Mouse (Mus musculus): ENCODE measurements around the gene Hpse2. TPM values are rescaled to one million over a fixed set of nuclear protein-coding genes. Genes with fewer than 3 reads are reported as not detected.

Gene Hpse2
- polyA plus RNA-seq, 1 experiment from 2014 or later: 1.3 TPM

DNA sequence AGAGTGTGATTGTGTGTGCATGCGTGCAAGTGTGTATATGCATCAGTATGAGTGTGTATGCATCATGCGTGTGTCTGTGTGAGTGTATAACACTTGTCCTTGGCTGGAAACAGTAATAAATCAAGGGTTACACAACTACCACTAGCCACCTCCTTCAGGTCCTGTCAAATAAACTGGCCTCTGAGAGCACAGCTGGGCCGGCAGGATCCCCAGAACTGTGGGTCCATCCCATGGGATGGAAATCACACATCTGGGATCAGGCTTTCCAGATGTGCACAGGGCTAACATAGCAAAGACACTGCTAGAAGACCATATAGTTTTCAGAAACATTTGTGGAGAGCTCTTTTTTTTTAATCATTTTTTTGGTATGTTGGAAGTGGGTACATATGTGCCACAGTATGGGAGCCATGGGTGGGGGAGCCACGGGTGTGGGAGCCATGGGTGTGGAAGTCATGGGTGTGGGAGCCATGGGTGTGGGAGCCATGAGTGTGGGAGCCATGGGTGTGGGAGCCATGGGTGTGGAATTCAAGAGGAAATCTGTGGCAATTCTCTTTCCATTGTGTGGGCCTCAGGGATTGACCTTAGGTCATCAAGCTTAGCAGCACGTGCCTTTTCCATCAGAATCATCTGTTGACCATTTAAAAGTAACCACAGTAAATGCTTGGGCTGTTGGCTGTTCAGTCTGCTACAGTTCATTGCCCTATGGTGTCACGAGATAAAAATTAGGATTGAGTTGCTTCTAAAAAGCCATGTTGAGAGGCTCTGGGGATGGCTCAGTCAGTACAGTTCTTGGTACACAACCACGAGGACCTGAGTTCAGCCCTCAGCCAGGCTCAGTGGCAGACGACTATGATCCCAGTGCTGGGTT is 518.3 kb downstream of the Hpse2 start:
- Histone ChIP-seq H3K36me3 (no peaks in the 10 kb centered on the region), H3K9ac (no peak overlapping the region), H3K4me1 (no peaks in the 10 kb centered on the region), H3K9me3 (replicated peaks) (no peaks in the 10 kb centered on the region), H3K4me2 (replicated peaks) (no peak overlapping the region), H3K4me3 (no peak overlapping the region), H3K27me3 (no peaks in the 10 kb centered on the region), H3K27ac (no peak overlapping the region)
- no peak for ATAC-seq (ENCODE audit: low FRiP score)
- WGBS: 77% methylated on average over 8 of the region's 8 CpGs

DNA sequence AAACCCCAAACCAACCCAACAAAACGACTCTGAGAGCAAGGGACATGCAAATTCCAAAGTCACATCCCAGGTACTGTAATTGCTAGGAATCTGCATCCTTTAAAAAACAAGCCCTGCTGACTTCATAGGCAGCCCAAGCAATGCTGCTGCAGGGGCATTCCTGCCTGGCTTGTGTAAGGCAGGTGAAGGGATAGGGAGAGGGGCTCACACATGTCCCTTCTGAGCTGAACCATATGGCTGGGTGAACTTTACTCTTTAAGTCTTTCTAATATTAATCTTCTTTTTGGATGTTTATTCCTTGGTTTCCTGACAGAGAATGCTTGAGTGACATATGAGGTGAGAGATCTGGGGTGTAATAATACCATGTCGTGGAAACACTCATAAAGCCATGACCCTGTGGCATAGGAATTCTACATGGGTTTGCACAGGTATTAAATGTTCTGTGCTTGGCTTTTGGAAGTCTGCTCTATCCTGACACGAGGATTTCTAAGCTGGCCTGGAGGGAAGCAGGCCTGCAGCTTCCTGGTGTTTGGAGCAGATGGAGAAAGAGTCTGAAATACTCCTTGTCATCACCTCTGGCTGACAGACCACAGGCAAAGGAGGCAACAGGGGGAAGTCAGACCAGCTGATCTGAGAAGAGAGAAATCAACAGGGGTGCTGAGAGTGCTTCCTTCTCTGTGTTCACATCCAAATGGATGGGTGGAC is 519.0 kb downstream of the Hpse2 start:
- Histone ChIP-seq H3K27me3 (no peaks in the 10 kb centered on the region), H3K36me3 (no peaks in the 10 kb centered on the region), H3K4me2 (replicated peaks) (no peak overlapping the region), H3K9ac (no peak overlapping the region), H3K9me3 (replicated peaks) (no peaks in the 10 kb centered on the region), H3K4me1 (no peaks in the 10 kb centered on the region), H3K4me3 (no peak overlapping the region), H3K27ac (no peak overlapping the region)
- ATAC-seq (ENCODE audit: low FRiP score): no peak
- WGBS: 63% methylated on average over 3 of the region's 3 CpGs

DNA sequence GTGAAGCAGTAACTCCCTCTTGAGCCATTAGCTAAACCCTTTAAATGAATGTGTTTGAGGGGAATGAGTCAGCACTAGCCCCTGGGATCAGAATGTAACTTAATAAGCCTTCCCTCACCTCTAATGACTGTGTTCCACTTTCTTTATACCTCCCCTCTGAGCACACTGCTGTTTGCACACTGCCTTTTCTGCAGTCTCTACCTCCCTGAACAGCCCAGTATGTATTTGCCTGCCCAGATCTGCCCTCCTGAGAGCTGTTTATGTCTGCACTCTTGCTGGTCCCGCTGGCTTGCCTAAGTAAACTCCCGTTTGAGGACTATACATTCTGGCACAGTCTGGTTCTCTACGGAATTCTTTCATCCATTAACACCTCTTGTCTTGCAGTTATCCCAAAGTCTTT is 525.1 kb downstream of the Hpse2 start:
- Histone ChIP-seq H3K4me2 (replicated peaks) (no peak overlapping the region), H3K9ac (no peak overlapping the region), H3K27ac (no peak overlapping the region), H3K36me3 (no peaks in the 10 kb centered on the region), H3K4me1 (no peaks in the 10 kb centered on the region), H3K9me3 (replicated peaks) (no peaks in the 10 kb centered on the region), H3K4me3 (no peak overlapping the region), H3K27me3 (no peaks in the 10 kb centered on the region)
- 63% methylated on average over 3 of the region's 3 CpGs for WGBS
- no peak for ATAC-seq (ENCODE audit: low FRiP score)

DNA sequence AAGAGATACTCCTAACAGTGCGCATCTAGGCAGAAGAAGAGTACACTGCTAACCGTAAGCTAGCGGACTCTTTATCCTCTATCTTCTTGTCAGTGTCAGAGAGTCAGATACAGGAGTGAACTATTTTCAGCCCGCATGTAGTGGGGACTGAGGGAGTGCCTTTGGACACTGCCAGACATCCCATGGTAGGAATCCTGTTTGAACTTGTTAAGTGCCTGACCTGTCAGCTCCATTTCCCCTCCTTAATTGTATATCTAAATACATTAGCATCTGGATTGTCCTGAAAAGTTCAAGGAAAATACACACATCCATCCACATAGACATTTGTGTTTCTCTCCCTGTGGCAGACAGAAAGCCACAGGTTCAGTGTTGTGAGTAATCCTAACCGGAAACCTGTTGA is 531.1 kb downstream of the Hpse2 start:
- no peak overlapping the region for H3K27ac ChIP-seq
- H3K4me3 ChIP-seq: no peak overlapping the region
- no peaks in the 10 kb centered on the region for H3K4me1 ChIP-seq
- no peak overlapping the region for H3K9ac ChIP-seq
- WGBS: 90% methylated on average over 5 of the region's 5 CpGs
- H3K4me2 ChIP-seq (replicated peaks): no peak overlapping the region
- H3K9me3 ChIP-seq (replicated peaks): no peaks in the 10 kb centered on the region
- ATAC-seq (ENCODE audit: low FRiP score): no peak
- H3K27me3 ChIP-seq: no peaks in the 10 kb centered on the region
- no peaks in the 10 kb centered on the region for H3K36me3 ChIP-seq

DNA sequence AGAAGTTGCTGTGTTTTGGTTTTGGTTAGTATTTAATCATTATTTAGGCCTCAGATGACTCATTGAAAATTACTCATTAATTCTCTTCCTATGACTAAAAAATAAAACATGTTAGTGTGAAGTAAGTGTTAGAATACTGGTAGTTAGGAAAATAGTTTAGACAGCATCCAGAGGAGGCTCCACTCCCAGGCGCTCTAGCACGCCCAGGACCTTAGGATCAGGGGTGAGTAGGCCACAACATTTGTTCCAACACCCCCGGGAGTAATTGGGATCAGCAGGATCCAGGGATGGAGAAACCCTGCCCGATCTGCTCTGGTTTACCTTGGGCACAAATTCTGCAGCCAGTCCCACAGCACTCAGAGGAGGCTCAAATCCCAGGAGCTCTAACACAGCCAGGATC is 532.5 kb downstream of the Hpse2 start:
- 83% methylated on average over 4 of the region's 4 CpGs for WGBS
- no peak overlapping the region for H3K27ac ChIP-seq
- no peak overlapping the region for H3K9ac ChIP-seq
- no peaks in the 10 kb centered on the region for H3K9me3 ChIP-seq (replicated peaks)
- no peak overlapping the region for H3K4me2 ChIP-seq (replicated peaks)
- ATAC-seq (ENCODE audit: low FRiP score): no peak
- H3K4me3 ChIP-seq: no peak overlapping the region
- no peaks in the 10 kb centered on the region for H3K36me3 ChIP-seq
- no peaks in the 10 kb centered on the region for H3K27me3 ChIP-seq
- no peaks in the 10 kb centered on the region for H3K4me1 ChIP-seq

DNA sequence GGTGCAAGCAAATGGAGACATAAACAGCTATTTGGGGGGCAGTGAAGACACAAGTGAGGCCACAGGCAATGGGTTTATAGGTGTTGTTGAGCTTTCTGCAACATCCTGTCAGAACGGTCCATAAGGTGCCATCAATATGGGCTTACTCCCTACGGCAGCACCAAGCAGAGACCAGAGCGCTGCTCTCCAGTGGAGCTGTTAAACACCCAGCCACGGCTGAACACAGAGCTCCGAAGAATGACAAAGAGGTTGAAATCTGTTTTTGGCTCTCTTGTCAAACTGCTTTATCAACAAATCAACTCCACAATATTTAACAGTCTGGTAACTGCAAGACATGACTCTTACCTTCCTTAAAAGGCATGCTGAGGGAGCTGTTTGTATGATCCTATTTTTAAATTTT is 537.7 kb downstream of the Hpse2 start:
- ATAC-seq (ENCODE audit: low FRiP score): no peak
- WGBS: 88% methylated on average over 5 of the region's 5 CpGs

DNA sequence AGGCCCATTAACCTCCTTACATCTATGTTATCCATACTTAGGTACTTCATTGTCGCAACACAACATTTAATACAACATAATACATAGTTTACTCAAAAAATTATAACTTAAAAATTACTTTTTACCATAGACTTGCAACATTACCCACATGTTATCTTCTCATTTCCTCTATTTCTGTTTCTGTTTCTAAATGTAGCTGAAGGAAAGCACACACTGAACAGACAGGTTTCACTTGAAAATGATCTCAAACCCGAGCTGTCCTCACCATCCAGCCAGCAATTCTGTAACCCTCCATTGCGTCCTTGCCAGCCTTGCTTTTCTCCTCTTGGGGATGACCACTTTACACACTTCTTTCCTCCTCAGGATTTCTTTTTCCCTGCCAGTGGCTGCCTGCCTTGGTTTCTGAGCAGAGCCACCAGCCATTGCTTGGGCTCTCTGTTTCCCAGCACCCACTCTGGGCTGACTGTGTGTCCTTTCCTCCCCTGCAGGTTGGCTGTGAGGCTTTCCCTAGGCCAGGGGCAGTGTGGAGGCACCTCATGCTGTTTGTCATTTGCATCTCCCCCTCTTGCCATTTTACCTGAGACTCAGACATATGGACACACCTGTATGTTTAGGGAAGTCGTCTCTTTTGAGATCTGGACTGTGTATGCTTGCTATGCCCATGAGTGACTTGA is 548.4 kb downstream of the Hpse2 start:
- ATAC-seq (ENCODE audit: low FRiP score): no peak
- H3K36me3 ChIP-seq: no peaks in the 10 kb centered on the region
- H3K9ac ChIP-seq: no peak overlapping the region
- H3K9me3 ChIP-seq (replicated peaks): no peaks in the 10 kb centered on the region
- no peak overlapping the region for H3K4me2 ChIP-seq (replicated peaks)
- H3K27me3 ChIP-seq: no peaks in the 10 kb centered on the region
- no peaks in the 10 kb centered on the region for H3K4me1 ChIP-seq
- WGBS: 86% methylated on average over 4 of the region's 4 CpGs
- H3K4me3 ChIP-seq: no peak overlapping the region
- no peak overlapping the region for H3K27ac ChIP-seq

More for the DNA sequence above, 537.7 kb downstream of the Hpse2 start:
- Histone ChIP-seq H3K4me3 (no peak overlapping the region), H3K36me3 (no peaks in the 10 kb centered on the region), H3K4me1 (no peaks in the 10 kb centered on the region), H3K9ac (no peak overlapping the region), H3K9me3 (replicated peaks) (no peaks in the 10 kb centered on the region), H3K27ac (no peak overlapping the region), H3K27me3 (no peaks in the 10 kb centered on the region), H3K4me2 (replicated peaks) (no peak overlapping the region)

DNA sequence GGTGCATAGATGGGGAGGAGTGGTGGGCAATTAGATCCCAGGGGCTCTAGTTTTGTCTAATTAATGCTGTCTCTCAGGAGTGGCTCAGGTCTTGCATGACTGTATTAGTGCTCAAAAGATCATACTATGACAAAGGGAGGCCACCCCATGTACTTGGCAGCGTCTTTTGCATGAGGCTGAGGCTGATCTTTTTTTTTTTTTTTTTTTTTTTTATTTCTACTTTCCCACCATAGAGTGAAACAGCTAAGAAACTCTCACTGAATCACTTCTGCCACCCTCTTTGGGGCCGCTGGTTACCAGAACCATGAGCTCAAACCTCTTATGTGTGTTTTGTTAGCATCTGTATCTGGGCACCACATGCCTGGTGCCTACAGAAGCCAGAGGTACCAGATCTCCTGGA is 549.0 kb downstream of the Hpse2 start:
- H3K9me3 ChIP-seq (replicated peaks): no peaks in the 10 kb centered on the region
- no peak overlapping the region for H3K4me3 ChIP-seq
- 87% methylated on average over 2 of the region's 2 CpGs for WGBS
- no peak overlapping the region for H3K27ac ChIP-seq
- no peaks in the 10 kb centered on the region for H3K4me1 ChIP-seq
- no peaks in the 10 kb centered on the region for H3K36me3 ChIP-seq
- H3K4me2 ChIP-seq (replicated peaks): no peak overlapping the region
- no peak for ATAC-seq (ENCODE audit: low FRiP score)
- no peak overlapping the region for H3K9ac ChIP-seq
- no peaks in the 10 kb centered on the region for H3K27me3 ChIP-seq

DNA sequence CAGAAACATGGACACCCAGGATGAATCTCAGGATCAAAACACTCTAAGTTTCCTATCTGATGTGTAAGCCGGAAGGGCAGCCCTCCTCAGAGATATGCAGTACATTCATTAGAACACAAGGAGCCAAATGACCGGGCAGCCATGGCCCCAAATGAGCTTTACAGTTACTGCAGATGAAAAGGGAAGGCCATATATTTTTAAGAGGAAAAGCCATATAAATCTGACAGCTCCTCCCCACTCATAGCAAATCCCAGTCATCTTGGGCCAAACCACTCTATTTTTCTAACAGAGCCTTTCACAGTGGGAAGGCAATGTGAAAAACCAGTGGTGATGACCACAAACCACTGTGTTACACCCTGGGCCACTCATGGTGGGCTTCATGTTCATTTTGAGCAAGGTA is 549.9 kb downstream of the Hpse2 start:
- H3K9me3 ChIP-seq (replicated peaks): no peaks in the 10 kb centered on the region
- no peaks in the 10 kb centered on the region for H3K36me3 ChIP-seq
- H3K4me1 ChIP-seq: no peaks in the 10 kb centered on the region
- H3K4me2 ChIP-seq (replicated peaks): no peak overlapping the region
- no peak for ATAC-seq (ENCODE audit: low FRiP score)
- H3K27me3 ChIP-seq: no peaks in the 10 kb centered on the region
- H3K27ac ChIP-seq: no peak overlapping the region
- H3K9ac ChIP-seq: no peak overlapping the region
- H3K4me3 ChIP-seq: no peak overlapping the region
- WGBS: 85% methylated on average over 2 of the region's 2 CpGs

DNA sequence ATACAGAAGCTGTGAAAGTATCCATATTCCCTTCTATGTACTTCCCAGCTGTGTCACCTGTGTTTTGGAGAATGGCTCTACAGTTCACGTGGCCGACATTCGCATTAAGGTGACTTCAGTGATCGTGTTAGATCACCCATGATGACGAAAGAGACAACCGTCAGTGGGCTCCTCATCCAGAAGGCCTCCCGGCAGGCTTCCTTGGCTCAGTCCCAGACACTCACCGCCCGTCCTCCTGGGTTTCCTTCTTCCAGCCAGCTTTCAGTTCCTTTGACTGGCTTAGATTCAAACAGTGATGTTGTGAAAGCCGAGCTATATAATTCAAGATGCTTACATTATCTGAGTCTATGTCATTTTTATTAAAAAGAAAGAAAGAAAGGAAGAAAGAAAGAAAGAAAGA is 550.6 kb downstream of the Hpse2 start:
- H3K4me1 ChIP-seq: no peaks in the 10 kb centered on the region
- H3K27ac ChIP-seq: no peak overlapping the region
- 87% methylated on average over 10 of the region's 10 CpGs for WGBS
- no peaks in the 10 kb centered on the region for H3K27me3 ChIP-seq
- no peak overlapping the region for H3K4me2 ChIP-seq (replicated peaks)
- no peak overlapping the region for H3K4me3 ChIP-seq
- no peaks in the 10 kb centered on the region for H3K9me3 ChIP-seq (replicated peaks)
- ATAC-seq (ENCODE audit: low FRiP score): no peak
- no peak overlapping the region for H3K9ac ChIP-seq
- no peaks in the 10 kb centered on the region for H3K36me3 ChIP-seq

DNA sequence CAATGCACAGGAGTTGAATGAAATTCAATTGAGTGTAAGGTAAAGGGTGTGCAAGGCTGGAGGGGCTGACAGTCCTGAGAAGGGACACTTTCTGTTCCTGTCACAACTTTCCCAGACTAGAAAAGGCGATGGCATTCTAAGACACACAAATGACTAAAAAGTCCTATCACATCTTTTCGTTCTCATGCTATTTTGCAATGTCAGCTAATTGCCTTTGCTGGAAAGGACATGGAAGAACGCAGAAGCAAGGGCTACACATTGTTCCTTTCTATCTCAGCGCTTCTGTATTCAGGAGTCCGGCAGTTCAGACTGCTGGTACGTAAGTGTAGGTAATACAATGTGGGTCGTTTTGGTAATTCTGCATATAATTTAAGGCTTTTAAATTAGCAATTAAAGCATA is 555.0 kb downstream of the Hpse2 start:
- H3K9me3 ChIP-seq (replicated peaks): no peaks in the 10 kb centered on the region
- H3K4me1 ChIP-seq: no peaks in the 10 kb centered on the region
- no peaks in the 10 kb centered on the region for H3K36me3 ChIP-seq
- no peak overlapping the region for H3K9ac ChIP-seq
- no peak overlapping the region for H3K27ac ChIP-seq
- ATAC-seq (ENCODE audit: low FRiP score): no peak
- no peak overlapping the region for H3K4me3 ChIP-seq
- 90% methylated on average over 7 of the region's 7 CpGs for WGBS
- H3K4me2 ChIP-seq (replicated peaks): no peak overlapping the region
- no peaks in the 10 kb centered on the region for H3K27me3 ChIP-seq

DNA sequence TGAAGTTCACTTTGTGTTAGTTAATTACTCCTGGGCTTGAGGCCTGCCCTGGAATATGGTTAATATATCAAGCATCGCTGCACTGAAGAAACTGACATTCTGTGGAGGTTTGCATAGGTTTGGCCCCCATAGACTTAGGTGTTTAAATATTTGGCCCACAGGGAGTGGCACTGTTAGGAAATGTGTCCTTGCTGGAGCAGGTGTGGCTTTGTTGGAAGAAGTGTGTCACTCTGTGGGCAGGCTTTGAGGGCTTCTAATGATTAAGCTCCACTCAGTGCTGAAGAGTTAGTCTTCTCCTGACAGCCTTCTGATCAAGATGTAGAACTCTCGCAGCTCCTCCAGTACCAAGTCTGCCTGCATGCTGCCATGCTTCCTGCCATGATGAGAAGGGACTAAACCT is 555.9 kb downstream of the Hpse2 start:
- no peaks in the 10 kb centered on the region for H3K9me3 ChIP-seq (replicated peaks)
- H3K4me1 ChIP-seq: no peaks in the 10 kb centered on the region
- no peak overlapping the region for H3K4me3 ChIP-seq
- H3K9ac ChIP-seq: no peak overlapping the region
- H3K4me2 ChIP-seq (replicated peaks): no peak overlapping the region
- no peak for ATAC-seq (ENCODE audit: low FRiP score)
- H3K27me3 ChIP-seq: no peaks in the 10 kb centered on the region
- no peak overlapping the region for H3K27ac ChIP-seq
- H3K36me3 ChIP-seq: no peaks in the 10 kb centered on the region
- 95% methylated on average over 2 of the region's 2 CpGs for WGBS

Measured in hindbrain, embryonic 12.5 days (tissue).